Mouse (Mus musculus): ENCODE results near the gene Frem2. TPM values are rescaled to one million over a fixed set of nuclear protein-coding genes. Genes with fewer than 3 reads are reported as not detected.

Gene Frem2
- total RNA-seq, 2 experiments from 2014 or later = 0.66 to 1.3 TPM

DNA sequence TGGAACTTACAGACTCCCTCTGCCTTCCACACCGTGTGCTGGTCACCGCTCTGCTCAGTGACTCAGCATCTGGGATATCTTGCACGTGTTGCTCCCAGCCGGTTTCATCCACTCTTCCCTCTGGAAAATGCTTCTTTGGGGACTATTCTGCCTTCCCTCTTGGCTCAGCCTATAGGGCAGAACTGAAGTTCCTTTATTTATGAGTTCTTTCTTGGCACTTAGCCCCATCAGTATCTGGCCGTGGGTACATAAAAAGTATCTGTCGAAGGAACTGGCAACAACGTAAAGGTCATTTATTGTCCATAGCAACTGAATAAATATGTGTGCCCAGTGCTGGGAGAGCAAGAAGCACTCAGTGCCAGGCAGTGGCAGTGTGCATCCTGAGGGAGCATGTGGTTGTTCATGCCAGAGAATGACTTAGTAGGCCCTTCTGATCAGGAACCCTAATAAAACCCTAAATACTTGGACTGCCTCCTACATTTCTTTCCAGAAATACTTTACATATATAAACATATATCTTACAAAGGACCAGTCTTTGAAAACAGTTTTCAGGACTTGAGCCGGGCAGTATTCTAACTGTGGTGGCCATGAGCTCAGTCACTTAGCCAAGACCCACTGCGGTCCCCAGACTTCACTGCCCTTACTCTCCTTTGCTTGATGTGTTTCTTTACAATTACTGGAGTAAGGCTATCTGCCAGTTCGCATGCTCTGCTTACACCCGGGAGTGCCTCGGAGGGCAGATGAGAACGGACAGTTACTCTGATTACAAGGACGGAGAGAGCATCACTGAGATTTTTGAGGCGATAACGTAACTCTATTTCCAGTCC, 99.6 kb downstream of the Frem2 start:
- no peak for DNase-seq (ENCODE audit: low spot score)

- no peak for DNase-seq (ENCODE audit: low spot score)
These were observed 101.9 kb downstream of the Frem2 start for GRCm38 (mm10) chr3:53555031-53555952.

DNA sequence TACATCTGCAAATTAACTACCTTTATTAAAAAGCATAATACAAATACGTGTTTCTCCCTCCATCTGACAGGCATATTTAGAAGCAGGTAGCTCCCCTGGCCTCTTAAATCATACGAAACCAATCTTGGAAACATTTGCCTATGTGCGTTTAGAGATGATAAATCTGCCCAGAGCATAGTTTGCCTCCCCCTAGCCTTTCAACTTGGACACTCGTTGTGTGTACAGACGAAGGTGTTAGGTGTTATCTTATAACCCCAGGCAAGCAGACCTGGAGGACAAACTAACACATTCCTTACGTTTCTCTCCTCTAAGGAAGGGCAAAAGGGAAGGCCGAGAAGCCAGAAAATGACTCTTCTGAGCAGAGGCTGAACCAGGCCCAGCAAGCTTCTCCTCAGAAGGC, 104.5 kb downstream of the Frem2 start:
- DNase-seq (ENCODE audit: low spot score) = no peak

- no peak for DNase-seq (ENCODE audit: low spot score)
These were observed 125.1 kb downstream of the Frem2 start for GRCm38 (mm10) chr3:53532091-53532490.

GRCm38 (mm10) chr3:53530305-53530704, 126.8 kb downstream of the Frem2 start:
- no peak for DNase-seq (ENCODE audit: low spot score)

DNA sequence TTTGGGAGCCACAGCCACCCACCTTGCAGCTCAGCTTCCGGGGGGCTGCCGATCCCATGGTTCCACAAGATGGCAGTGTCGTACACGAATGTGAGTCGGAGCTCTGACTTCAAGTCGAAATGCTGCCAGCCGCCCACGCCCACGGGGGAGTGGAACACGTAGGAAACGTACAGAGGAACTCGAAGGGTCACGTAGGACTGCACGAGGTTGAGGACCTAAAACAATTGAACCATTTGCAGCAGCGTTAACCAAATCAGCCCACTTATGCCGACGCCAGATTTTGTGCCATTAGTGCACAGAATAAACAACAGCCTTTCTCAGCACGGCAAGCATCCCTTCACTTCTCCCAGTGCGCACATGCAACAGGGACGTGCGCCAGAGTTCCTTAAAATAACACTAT, 131.4 kb downstream of the Frem2 start:
- peak; percentile 34 for DNase-seq (ENCODE audit: low spot score)

DNA sequence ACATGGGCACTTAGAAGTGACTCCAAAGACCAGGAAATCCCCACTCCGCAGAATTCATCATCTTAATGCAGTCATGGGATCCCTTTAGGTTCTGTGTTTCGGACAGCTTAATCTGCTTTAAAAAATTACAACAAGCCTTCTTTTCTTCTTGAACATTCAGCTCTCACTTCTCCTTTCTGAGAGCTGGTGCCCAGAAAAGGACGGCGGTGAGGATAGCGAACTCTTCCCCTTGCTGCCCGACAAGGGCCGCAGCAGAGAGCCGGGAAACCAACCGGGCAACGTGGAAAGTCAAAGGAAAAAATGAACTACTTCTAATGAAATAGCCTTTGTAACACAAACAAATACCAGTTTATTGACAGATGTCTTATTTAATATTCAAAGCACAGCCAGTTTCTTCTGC, 134.4 kb downstream of the Frem2 start:
- no peak for DNase-seq (ENCODE audit: low spot score)

DNA sequence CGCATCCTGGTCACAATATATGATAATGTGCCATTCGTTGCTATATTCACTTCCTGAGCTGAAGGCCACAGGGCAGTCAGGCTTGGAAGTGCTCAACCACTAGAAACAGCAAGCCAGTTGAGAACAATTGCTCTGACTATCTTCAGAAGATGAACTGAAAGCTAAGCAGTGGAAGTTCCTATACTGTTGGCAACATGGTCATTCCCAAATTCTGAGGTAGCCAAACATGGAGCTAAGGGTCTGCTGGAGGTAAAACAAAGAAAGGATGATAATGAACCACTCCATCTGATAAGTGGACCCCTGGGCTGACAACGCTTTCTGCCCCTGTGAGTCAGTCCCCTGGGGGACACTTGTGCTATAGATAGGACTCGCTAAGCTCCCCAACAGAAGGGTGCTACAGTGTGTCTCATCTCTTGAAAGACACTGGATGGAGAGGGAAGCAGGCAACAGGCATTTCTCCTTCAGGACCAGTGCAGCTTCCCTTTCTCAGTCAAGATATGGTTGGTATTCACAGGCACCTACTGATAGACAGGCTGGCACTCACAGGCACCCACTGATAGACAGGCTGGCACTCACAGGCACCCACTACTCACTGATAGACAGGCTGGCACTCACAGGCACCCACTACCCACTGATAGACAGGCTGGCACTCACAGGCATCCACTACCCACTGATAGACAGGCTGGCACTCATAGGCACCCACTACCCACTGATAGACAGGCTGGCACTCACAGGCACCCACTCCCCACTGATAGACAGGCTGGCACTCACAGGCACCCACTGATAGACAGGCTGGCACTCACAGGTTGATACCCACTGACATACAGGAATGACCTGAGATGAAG, 142.7 kb downstream of the Frem2 start:
- DNase-seq (ENCODE audit: low spot score) = no peak

GRCm38 (mm10) chr3:53513096-53513495, 144.1 kb downstream of the Frem2 start:
- no peak for DNase-seq (ENCODE audit: low spot score)

DNA sequence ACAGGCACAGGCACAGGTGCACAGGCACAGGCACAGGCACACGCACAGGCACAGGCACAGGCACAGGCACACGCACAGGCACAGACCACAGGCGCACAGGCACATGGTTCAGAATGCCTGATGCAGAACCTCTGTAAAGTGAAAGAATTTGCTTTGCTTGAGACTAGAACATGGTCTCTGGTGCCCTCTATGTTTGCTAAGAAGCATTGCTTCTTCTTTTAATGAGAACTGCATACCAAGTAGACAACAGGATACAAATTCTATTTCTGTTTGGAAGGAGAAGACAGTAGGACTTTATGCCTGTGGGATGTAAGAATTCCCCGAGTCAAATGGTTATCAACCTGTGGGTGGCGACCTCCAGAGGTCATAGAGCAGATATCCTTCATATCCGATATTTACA, 154.7 kb downstream of the Frem2 start:
- no peak for DNase-seq (ENCODE audit: low spot score)

DNA sequence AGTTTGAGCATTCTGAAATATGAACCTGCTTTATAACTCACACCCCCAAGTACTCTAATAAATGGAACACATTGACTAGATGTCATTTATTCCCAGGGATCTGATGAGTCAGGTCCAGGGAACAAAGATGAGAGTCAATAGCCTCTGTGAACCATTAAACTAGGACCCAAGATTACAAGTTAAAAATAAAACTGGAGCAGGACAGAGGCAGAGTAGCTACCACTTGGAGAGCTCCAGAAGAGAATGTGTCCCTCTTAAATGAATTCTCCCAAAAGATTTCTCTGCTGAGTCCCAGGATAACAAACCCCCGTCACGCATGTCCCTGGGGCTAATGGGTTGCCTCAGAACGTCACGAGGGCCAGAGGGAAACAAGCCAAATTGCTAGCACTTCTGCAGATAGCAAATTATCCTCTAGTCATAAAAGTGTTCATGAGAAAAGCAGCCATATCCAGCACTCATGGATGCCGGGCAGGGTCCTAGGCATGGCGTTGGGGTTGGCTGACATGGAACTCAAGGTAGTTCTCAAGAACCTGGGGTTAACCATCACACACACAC, 158.7 kb downstream of the Frem2 start:
- no peak for DNase-seq (ENCODE audit: low spot score)

GRCm38 (mm10) chr3:53488353-53488752, 168.8 kb downstream of the Frem2 start, which contains the start of gene Stoml3:
Gene Stoml3, plus strand, starts transcription at chr3:53488653.
- DNase-seq (ENCODE audit: low spot score) = no peak

GRCm38 (mm10) chr3:53486996-53487576, 170.1 kb downstream of the Frem2 start:
- no peak for DNase-seq (ENCODE audit: low spot score)

DNA sequence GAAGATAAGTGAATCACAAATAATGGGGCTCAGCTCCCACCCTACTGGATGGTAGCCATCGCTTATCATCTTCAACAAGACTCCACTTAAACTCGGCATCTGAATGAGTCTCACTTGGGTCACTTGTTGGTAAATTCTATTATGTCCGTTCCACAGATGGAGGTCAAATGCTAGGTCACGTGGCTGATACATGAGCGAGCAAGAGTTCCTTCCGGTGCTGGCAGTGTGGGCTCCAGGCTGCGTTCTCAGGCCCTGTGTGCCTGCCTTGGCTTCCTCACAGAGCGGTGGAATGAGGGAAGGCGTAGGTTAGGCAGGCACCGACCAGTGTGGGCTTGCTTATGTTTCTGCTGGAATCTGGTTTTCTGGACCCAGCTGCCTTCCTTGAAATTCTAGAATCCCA, 170.6 kb downstream of the Frem2 start:
- no peak for DNase-seq (ENCODE audit: low spot score)

GRCm38 (mm10) chr3:53483414-53484059, 173.6 kb downstream of the Frem2 start:
- DNase-seq (ENCODE audit: low spot score) = no peak

DNA sequence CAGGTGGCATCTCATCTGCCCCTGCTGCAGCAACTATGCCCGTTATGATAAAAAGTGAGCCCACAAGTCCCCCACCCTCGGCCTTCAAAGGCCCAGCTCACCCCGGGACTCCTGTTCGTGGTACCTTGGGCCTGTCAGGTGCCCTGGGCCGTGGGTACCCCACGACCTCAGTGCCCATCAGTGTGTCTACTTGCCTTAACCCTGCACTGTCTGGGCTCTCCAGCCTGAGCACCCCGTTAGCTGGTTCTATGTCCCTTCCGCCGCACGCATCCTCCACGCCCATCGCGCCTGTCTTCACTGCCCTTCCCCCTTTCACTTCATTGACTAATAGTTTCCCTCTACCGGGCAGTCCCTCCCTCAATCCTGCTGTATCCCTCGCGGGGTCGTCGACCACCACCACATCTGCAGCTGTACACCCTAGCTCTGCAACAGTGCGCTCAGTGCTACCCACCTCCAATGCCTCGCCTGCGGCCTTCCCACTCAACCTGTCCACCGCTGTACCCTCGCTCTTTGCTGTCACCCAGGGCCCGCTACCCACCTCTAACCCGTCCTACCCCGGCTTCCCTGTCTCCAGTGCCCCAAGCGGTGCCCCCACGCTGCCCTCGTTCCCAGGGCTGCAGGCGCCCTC, 178.6 kb downstream of the Frem2 start:
- DNase-seq (ENCODE audit: low spot score) = no peak

GRCm38 (mm10) chr3:53477468-53477867, 179.7 kb downstream of the Frem2 start:
- peak; percentile 50 for DNase-seq (ENCODE audit: low spot score)

DNA sequence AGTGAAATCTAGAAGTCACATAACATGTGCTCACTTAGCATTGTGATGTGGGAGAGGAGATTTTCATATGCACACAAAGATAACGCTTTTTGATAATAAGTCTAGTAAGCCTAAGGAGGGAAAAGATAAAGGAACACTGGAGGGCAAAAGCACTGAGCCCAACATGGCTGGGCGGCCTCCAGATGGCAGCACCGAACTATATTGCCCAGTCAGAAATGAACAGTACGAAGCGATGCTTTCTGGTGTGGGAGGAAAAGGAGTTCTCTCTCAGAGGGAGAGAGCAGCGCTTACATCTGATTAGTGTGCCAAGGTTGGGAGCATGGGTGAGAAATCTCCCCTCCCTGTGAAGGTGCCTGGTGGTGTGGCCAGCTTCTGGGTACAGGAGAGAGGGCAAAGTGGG, 181.3 kb downstream of the Frem2 start:
- peak; percentile 22 for DNase-seq (ENCODE audit: low spot score)

DNA sequence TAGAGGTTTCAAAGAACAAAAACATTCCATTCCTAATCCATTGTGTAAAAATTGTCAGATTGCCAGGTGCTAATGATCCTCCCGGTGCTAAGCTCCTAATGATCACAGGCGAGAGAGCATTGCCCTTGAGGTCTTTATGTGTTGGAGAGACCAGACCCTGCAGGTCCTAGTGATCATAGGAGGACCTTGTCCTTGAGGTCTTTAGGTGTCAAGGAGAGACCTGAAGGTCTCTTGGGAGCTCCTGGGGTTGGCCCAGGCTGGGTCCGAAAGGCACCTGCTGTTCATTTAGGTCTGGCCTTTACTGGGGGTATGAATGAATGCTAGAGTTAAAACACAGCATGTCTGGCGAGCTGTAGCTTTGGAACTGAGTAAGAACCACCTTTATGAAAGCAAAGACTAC, 183.0 kb downstream of the Frem2 start:
- no peak for DNase-seq (ENCODE audit: low spot score)

- DNase-seq (ENCODE audit: low spot score) = no peak
These were observed 185.1 kb downstream of the Frem2 start for GRCm38 (mm10) chr3:53472061-53472460.

Data from gastrocnemius, adult 18-20 months (tissue).